Mouse (Mus musculus): ENCODE measurements at regions not wholly inside any gene's neighbourhood (a gene's known extent, or its start where the extent isn't known, plus 50 kb on each side); places are given as distances from the start of the nearest gene placed in this dataset.

DNA sequence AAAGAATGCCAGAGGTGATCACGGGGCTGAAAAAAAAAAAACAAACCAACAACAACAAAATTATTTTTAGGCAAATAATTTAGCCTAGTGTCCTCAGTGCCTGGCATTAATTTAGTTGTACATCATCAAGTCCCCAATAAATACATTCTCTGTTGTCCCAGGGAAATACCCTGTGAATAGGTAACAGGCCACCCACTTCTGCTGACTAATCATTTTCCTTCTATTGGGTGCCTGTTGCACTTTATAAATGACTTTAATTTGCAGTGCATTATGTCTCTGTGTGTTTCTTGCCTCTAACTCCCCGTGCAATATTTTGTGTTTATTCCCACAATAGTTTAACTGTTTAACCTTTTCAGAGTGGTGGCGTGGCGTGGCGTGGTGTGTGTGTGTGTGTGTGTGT is 168.9 kb downstream of the Cbln1 start:
- H3K4me1 ChIP-seq (replicated peaks; ENCODE audit: control insufficient read depth, insufficient read depth, low read length) = no peaks in the 10 kb centered on the region
- H3K9me3 ChIP-seq (ENCODE audit: control insufficient read depth, low read length) = no peaks in the 10 kb centered on the region
- H3K36me3 ChIP-seq (ENCODE audit: control insufficient read depth, insufficient read depth, low read length) = no peaks in the 10 kb centered on the region
- no peaks in the 10 kb centered on the region for H3K27me3 ChIP-seq (replicated peaks; ENCODE audit: control insufficient read depth, insufficient read depth, low read length)
- no peak overlapping the region for H3K4me2 ChIP-seq
- no peak for ATAC-seq (replicated peaks; ENCODE audit: low FRiP score)
- WGBS = 87% methylated on average over 5 of the region's 5 CpGs
- DNase-seq (ENCODE audit: low spot score) = no peak
- no peak overlapping the region for H3K4me3 ChIP-seq (ENCODE audit: low read depth, low read length)
- no peak overlapping the region for H3K9ac ChIP-seq (ENCODE audit: low read depth, low read length)
- no peak overlapping the region for H3K27ac ChIP-seq (ENCODE audit: low read depth, low read length)

GRCm38 (mm10) chr8:87297761-87298160 is 174.6 kb downstream of the Cbln1 start:
- no peak for ATAC-seq (replicated peaks; ENCODE audit: low FRiP score)
- Histone ChIP-seq H3K9ac (ENCODE audit: low read depth, low read length) (no peak overlapping the region), H3K4me3 (ENCODE audit: low read depth, low read length) (no peak overlapping the region), H3K4me2 (no peak overlapping the region), H3K27ac (ENCODE audit: low read depth, low read length) (no peak overlapping the region), H3K9me3 (ENCODE audit: control insufficient read depth, low read length) (no peaks in the 10 kb centered on the region), H3K36me3 (ENCODE audit: control insufficient read depth, insufficient read depth, low read length) (no peaks in the 10 kb centered on the region), H3K4me1 (replicated peaks; ENCODE audit: control insufficient read depth, insufficient read depth, low read length) (no peaks in the 10 kb centered on the region), H3K27me3 (replicated peaks; ENCODE audit: control insufficient read depth, insufficient read depth, low read length) (no peaks in the 10 kb centered on the region)
- no peak for DNase-seq (ENCODE audit: low spot score)
- 84% methylated on average over 6 of the region's 6 CpGs for WGBS

DNA sequence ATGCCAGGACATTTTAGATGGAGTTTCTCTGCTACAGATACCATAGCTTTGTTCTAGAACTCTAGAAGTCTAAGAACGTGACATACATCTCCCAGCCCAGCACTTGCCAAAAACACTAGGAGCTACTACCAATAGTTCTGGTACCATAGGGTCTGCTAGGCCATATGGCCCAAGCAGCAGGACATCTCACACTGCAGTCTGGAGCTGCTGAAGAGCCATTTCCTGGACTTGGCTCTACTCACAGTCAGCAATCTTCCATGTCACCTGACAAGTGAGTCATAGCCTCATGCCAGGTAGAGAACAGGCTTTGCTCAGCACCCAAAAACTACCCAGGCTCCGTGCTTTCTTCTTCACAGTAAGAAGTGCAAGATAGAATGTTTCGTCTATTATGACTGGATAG is 175.1 kb downstream of the Cbln1 start:
- no peaks in the 10 kb centered on the region for H3K36me3 ChIP-seq (ENCODE audit: control insufficient read depth, insufficient read depth, low read length)
- no peak overlapping the region for H3K27ac ChIP-seq (ENCODE audit: low read depth, low read length)
- WGBS = 73% methylated on average over 3 of the region's 3 CpGs
- H3K4me1 ChIP-seq (replicated peaks; ENCODE audit: control insufficient read depth, insufficient read depth, low read length) = no peaks in the 10 kb centered on the region
- H3K27me3 ChIP-seq (replicated peaks; ENCODE audit: control insufficient read depth, insufficient read depth, low read length) = no peaks in the 10 kb centered on the region
- no peak overlapping the region for H3K4me3 ChIP-seq (ENCODE audit: low read depth, low read length)
- no peaks in the 10 kb centered on the region for H3K9me3 ChIP-seq (ENCODE audit: control insufficient read depth, low read length)
- DNase-seq (ENCODE audit: low spot score) (no peak), ATAC-seq (replicated peaks; ENCODE audit: low FRiP score) (no peak)
- H3K9ac ChIP-seq (ENCODE audit: low read depth, low read length) = no peak overlapping the region
- H3K4me2 ChIP-seq = no peak overlapping the region

GRCm38 (mm10) chr8:87286059-87286458 is 186.3 kb downstream of the Cbln1 start:
- Histone ChIP-seq H3K4me1 (replicated peaks; ENCODE audit: control insufficient read depth, insufficient read depth, low read length) (no peaks in the 10 kb centered on the region), H3K4me3 (ENCODE audit: low read depth, low read length) (no peak overlapping the region), H3K27me3 (replicated peaks; ENCODE audit: control insufficient read depth, insufficient read depth, low read length) (no peaks in the 10 kb centered on the region), H3K9ac (ENCODE audit: low read depth, low read length) (no peak overlapping the region), H3K36me3 (ENCODE audit: control insufficient read depth, insufficient read depth, low read length) (no peaks in the 10 kb centered on the region), H3K9me3 (ENCODE audit: control insufficient read depth, low read length) (no peaks in the 10 kb centered on the region), H3K27ac (ENCODE audit: low read depth, low read length) (no peak overlapping the region), H3K4me2 (no peak overlapping the region)
- ATAC-seq (replicated peaks; ENCODE audit: low FRiP score) (no peak), DNase-seq (ENCODE audit: low spot score) (no peak)
- WGBS = 82% methylated on average over 8 of the region's 8 CpGs

DNA sequence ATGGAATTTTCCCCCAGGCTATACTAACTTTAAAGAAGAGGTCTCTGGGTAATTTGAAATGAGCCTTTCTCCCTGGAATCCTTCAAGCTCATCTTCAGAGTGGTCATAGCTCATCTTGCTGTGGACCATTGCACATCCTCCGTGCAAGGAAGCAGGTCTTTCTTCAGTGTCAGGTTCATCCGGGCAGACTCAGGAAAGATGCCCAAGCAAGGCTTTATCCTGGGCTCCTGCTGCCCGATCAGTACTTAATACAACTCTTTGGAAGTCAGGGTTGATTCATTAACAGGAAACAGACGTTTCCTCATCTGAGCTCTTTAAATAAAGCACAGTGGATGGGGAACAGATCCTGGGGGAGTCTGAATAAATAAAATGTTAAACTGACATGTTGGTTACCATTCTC is 188.1 kb downstream of the Cbln1 start:
- no peak overlapping the region for H3K9ac ChIP-seq (ENCODE audit: low read depth, low read length)
- H3K4me1 ChIP-seq (replicated peaks; ENCODE audit: control insufficient read depth, insufficient read depth, low read length) = no peaks in the 10 kb centered on the region
- no peak overlapping the region for H3K4me2 ChIP-seq
- H3K27me3 ChIP-seq (replicated peaks; ENCODE audit: control insufficient read depth, insufficient read depth, low read length) = no peaks in the 10 kb centered on the region
- DNase-seq (ENCODE audit: low spot score) (no peak), ATAC-seq (replicated peaks; ENCODE audit: low FRiP score) (no peak)
- WGBS = 30% methylated on average over 4 of the region's 4 CpGs
- H3K27ac ChIP-seq (ENCODE audit: low read depth, low read length) = no peak overlapping the region
- no peaks in the 10 kb centered on the region for H3K36me3 ChIP-seq (ENCODE audit: control insufficient read depth, insufficient read depth, low read length)
- no peak overlapping the region for H3K4me3 ChIP-seq (ENCODE audit: low read depth, low read length)
- H3K9me3 ChIP-seq (ENCODE audit: control insufficient read depth, low read length) = no peaks in the 10 kb centered on the region

GRCm38 (mm10) chr8:87282511-87282910 is 189.9 kb downstream of the Cbln1 start:
- H3K4me1 ChIP-seq (replicated peaks; ENCODE audit: control insufficient read depth, insufficient read depth, low read length) = no peaks in the 10 kb centered on the region
- no peaks in the 10 kb centered on the region for H3K27me3 ChIP-seq (replicated peaks; ENCODE audit: control insufficient read depth, insufficient read depth, low read length)
- no peak for DNase-seq (ENCODE audit: low spot score)
- no peak overlapping the region for H3K27ac ChIP-seq (ENCODE audit: low read depth, low read length)
- no peak overlapping the region for H3K4me3 ChIP-seq (ENCODE audit: low read depth, low read length)
- H3K36me3 ChIP-seq (ENCODE audit: control insufficient read depth, insufficient read depth, low read length) = no peaks in the 10 kb centered on the region
- no peaks in the 10 kb centered on the region for H3K9me3 ChIP-seq (ENCODE audit: control insufficient read depth, low read length)
- no peak overlapping the region for H3K4me2 ChIP-seq
- ATAC-seq (replicated peaks; ENCODE audit: low FRiP score) = no peak
- 87% methylated on average over 4 of the region's 4 CpGs for WGBS
- H3K9ac ChIP-seq (ENCODE audit: low read depth, low read length) = no peak overlapping the region

GRCm38 (mm10) chr8:87273328-87273727 is 199.1 kb downstream of the Cbln1 start:
- Histone ChIP-seq H3K36me3 (ENCODE audit: control insufficient read depth, insufficient read depth, low read length) (no peaks in the 10 kb centered on the region), H3K9ac (ENCODE audit: low read depth, low read length) (no peak overlapping the region), H3K4me1 (replicated peaks; ENCODE audit: control insufficient read depth, insufficient read depth, low read length) (peaks cover 4% of the 10 kb centered on the region; the same call in 1 of the 2 replicates), H3K4me3 (ENCODE audit: low read depth, low read length) (no peak overlapping the region), H3K27ac (ENCODE audit: low read depth, low read length) (no peak overlapping the region), H3K27me3 (replicated peaks; ENCODE audit: control insufficient read depth, insufficient read depth, low read length) (no peaks in the 10 kb centered on the region), H3K4me2 (no peak overlapping the region), H3K9me3 (ENCODE audit: control insufficient read depth, low read length) (no peaks in the 10 kb centered on the region)
- WGBS = 57% methylated on average over 6 of the region's 6 CpGs
- DNase-seq (ENCODE audit: low spot score) (no peak), ATAC-seq (replicated peaks; ENCODE audit: low FRiP score) (no peak)

DNA sequence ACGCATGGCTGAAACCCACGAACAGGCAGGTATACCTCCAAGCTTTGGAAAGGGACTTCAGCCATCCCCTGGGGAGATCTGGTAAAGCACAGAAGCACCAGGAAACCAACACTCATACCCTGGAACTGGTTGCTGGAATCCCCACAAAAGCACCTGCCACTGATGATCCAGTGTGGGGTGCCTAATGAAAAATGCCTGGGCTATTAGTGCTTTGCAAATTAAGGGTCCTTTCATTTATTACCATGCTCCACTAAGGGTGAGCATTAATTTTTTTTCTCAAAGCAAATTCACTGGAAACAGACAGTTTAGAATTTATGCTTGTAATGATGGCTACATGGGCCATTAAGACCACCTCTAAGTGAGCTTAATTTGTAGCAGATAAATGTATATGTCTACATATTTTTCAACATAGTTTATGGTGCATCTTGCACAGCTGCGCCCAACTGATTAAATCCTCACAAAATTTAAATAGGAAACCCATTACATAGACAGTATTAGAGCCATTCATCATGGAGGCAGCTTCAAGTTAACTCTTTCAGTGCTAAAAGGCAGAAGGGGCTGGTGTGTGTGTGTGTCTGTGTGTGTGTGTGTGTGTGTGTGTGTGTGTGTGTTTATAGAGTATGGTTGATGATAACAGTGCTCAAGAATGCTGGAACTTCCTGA is 201.8 kb downstream of the Cbln1 start:
- Histone ChIP-seq H3K4me3 (ENCODE audit: low read depth, low read length) (no peak overlapping the region), H3K27ac (ENCODE audit: low read depth, low read length) (no peak overlapping the region), H3K4me2 (no peak overlapping the region), H3K36me3 (ENCODE audit: control insufficient read depth, insufficient read depth, low read length) (no peaks in the 10 kb centered on the region), H3K9ac (ENCODE audit: low read depth, low read length) (no peak overlapping the region), H3K9me3 (ENCODE audit: control insufficient read depth, low read length) (no peaks in the 10 kb centered on the region), H3K4me1 (replicated peaks; ENCODE audit: control insufficient read depth, insufficient read depth, low read length) (peaks cover 4% of the 10 kb centered on the region; the same call in 1 of the 2 replicates), H3K27me3 (replicated peaks; ENCODE audit: control insufficient read depth, insufficient read depth, low read length) (no peaks in the 10 kb centered on the region)
- ATAC-seq (replicated peaks; ENCODE audit: low FRiP score) (no peak), DNase-seq (ENCODE audit: low spot score) (no peak)
- WGBS = 75% methylated on average over 3 of the region's 3 CpGs

- no peak overlapping the region for H3K9ac ChIP-seq (ENCODE audit: low read depth, low read length)
- H3K4me3 ChIP-seq (ENCODE audit: low read depth, low read length) = no peak overlapping the region
- H3K36me3 ChIP-seq (ENCODE audit: control insufficient read depth, insufficient read depth, low read length) = no peaks in the 10 kb centered on the region
- H3K27me3 ChIP-seq (replicated peaks; ENCODE audit: control insufficient read depth, insufficient read depth, low read length) = no peaks in the 10 kb centered on the region
- no peaks in the 10 kb centered on the region for H3K9me3 ChIP-seq (ENCODE audit: control insufficient read depth, low read length)
- H3K4me2 ChIP-seq = no peak overlapping the region
- no peak overlapping the region for H3K27ac ChIP-seq (ENCODE audit: low read depth, low read length)
- H3K4me1 ChIP-seq (replicated peaks; ENCODE audit: control insufficient read depth, insufficient read depth, low read length) = no peaks in the 10 kb centered on the region
- DNase-seq (ENCODE audit: low spot score) = no peak
- ATAC-seq (replicated peaks; ENCODE audit: low FRiP score) = no peak
Observed at GRCm38 (mm10) chr8:87268159-87268558, 204.2 kb downstream of the Cbln1 start.

Data from liver, embryonic 11.5 days (tissue).